Mouse (Mus musculus) hindbrain, postnatal 0 days (tissue): ENCODE results near the gene Sh2d5. TPM values are rescaled to one million over a fixed set of nuclear protein-coding genes. Genes with fewer than 3 reads are reported as not detected.

Source experiments
- ATAC-seq: fragments of 200-750 bp; cut with Nextera tagmentation; 2 replicates; pipeline ENCODE4 v1.8.0; 2017; ENCODE audit warnings: mild to moderate bottlenecking, moderate TSS enrichment, moderate library complexity
- DNase-seq: peaks from one replicate; pipeline ENCODE4 v3.0.0-alpha.2; 2015; ENCODE audit warnings: low spot score
- H3K27ac ChIP-seq: fragments of 300-500 bp; sonication (generic); 2 replicates; pipeline ENCODE4 v1.5.1; 2014; ENCODE audit warnings: mild to moderate bottlenecking
- H3K27me3 ChIP-seq: fragments of 300-500 bp; sonication (generic); 2 replicates; pipeline ENCODE4 v1.6.1; 2014; ENCODE audit warnings: low read length, mixed read lengths; ENCODE audit not compliant: insufficient read depth
- H3K36me3 ChIP-seq: fragments of 300-500 bp; sonication (generic); 2 replicates; pipeline ENCODE4 v1.6.1; 2014; ENCODE audit warnings: low read length, mixed read lengths; ENCODE audit not compliant: insufficient read depth
- H3K4me1 ChIP-seq: fragments of 300-500 bp; sonication (generic); 2 replicates; pipeline ENCODE4 v1.6.1; 2014; ENCODE audit warnings: antibody characterized with exemption, low read length, mixed read lengths; ENCODE audit not compliant: insufficient read depth
- H3K4me2 ChIP-seq: fragments of 300-500 bp; sonication (generic); 2 replicates; pipeline ENCODE4 v1.6.1; 2014; ENCODE audit warnings: low read depth, mild to moderate bottlenecking, low read length, moderate library complexity, mixed read lengths
- H3K4me3 ChIP-seq: fragments of 300-500 bp; sonication (generic); 2 replicates; pipeline ENCODE4 v1.5.1; 2014; ENCODE audit warnings: low read length
- H3K9ac ChIP-seq: fragments of 300-500 bp; sonication (generic); replicated peaks from 2 replicates; pipeline ENCODE4 v1.6.1; 2014; ENCODE audit warnings: mild to moderate bottlenecking, low read length, moderate library complexity, mixed read lengths
- H3K9me3 ChIP-seq: fragments of 300-500 bp; sonication (generic); 2 replicates; pipeline ENCODE4 v1.6.1; 2016; ENCODE audit warnings: low read length, mixed read lengths
- CTCF ChIP-seq: IDR thresholded peaks from 2 replicates; pipeline ENCODE4 v1.5.1; 2016; ENCODE audit warnings: antibody characterized with exemption, control low read depth, low read depth
- WGBS: fragments of 180-500 bp; shearing (Covaris S2); extraction: QIAGEN DNeasy Blood & Tissue Kit; methylation state at CpG from one replicate; pipeline ENCODE4 v1.1.7; 2014; 5-methylcytosine and 5-hydroxymethylcytosine counted together
- polyA plus RNA-seq: library from polyadenylated mRNA; unstranded; fragments of >200 nt; fragmentation: Nextera tagmentation; extraction: Ambion mirVana; gene quantifications from 2 replicates; pipeline ENCODE4 v1.2.1, GENCODE M21; 2015
- total RNA-seq: library from RNA; depleted of rRNA; stranded (reverse); fragments of >200 nt; gene quantifications from 2 replicates; pipeline ENCODE4 v1.2.3, GENCODE M21; 2014; rRNA removed

Gene Sh2d5
- total RNA-seq (25.4 and 45.8 TPM in 2 replicates), polyA plus RNA-seq (13.4 and 14.7 TPM in 2 replicates)

- peak within 1 kb of the TSS; percentile 75 for H3K27ac ChIP-seq
- ATAC-seq (peak; percentile 92), DNase-seq (peak; percentile 92)
- peaks cover 16% of the 10 kb centered on the region for H3K4me1 ChIP-seq
- H3K36me3 ChIP-seq: peaks cover 5% of the 10 kb centered on the region; the same call in 1 of the 2 replicates
- no peaks in the 10 kb centered on the region for H3K27me3 ChIP-seq
- peak within 1 kb of the TSS; percentile 87 for H3K4me2 ChIP-seq
- TF ChIP-seq CTCF: no peak
- WGBS: under 1% methylated on average over 68 of the region's 74 CpGs
- H3K9me3 ChIP-seq: no peaks in the 10 kb centered on the region
- peak within 1 kb of the TSS; percentile 60 for H3K4me3 ChIP-seq
- H3K9ac ChIP-seq: peak within 1 kb of the TSS; percentile 61
These were observed at the start of gene Sh2d5, which contains the start of gene Kif17 for GRCm38 (mm10) chr4:138250088-138250960. Gene Sh2d5 (plus strand): TSS chr4:138250403. Gene Kif17 (plus strand): TSS chr4:138250435.

- ATAC-seq (no peak), DNase-seq (no peak)
- no peak overlapping the region for H3K4me3 ChIP-seq
- H3K36me3 ChIP-seq: peaks cover 64% of the 10 kb centered on the region
- no peak overlapping the region for H3K9ac ChIP-seq
- no peaks in the 10 kb centered on the region for H3K27me3 ChIP-seq
- 94% methylated on average over 3 of the region's 3 CpGs for WGBS
- no peak for TF ChIP-seq CTCF
- H3K4me1 ChIP-seq: no peaks in the 10 kb centered on the region
- no peaks in the 10 kb centered on the region for H3K9me3 ChIP-seq
- no peak overlapping the region for H3K27ac ChIP-seq
- no peak overlapping the region for H3K4me2 ChIP-seq
These were observed 49.4 kb upstream of the Sh2d5 start for GRCm38 (mm10) chr4:138200769-138201168.

- Histone ChIP-seq H3K36me3 (peaks cover 59% of the 10 kb centered on the region), H3K4me3 (no peak overlapping the region), H3K27ac (no peak overlapping the region), H3K9me3 (no peaks in the 10 kb centered on the region), H3K9ac (no peak overlapping the region), H3K4me2 (no peak overlapping the region), H3K27me3 (no peaks in the 10 kb centered on the region), H3K4me1 (no peaks in the 10 kb centered on the region)
- 77% methylated on average over 9 of the region's 9 CpGs for WGBS
- ATAC-seq (no peak), DNase-seq (no peak)
- no peak for TF ChIP-seq CTCF
These were observed 48.5 kb upstream of the Sh2d5 start for GRCm38 (mm10) chr4:138201696-138202095.

GRCm38 (mm10) chr4:138210116-138210515 lies 40.1 kb upstream of the Sh2d5 start:
- WGBS: 82% methylated on average over 5 of the region's 5 CpGs
- Histone ChIP-seq H3K4me3 (no peak overlapping the region), H3K9me3 (no peaks in the 10 kb centered on the region), H3K9ac (no peak overlapping the region), H3K4me2 (no peak overlapping the region), H3K36me3 (peaks cover 27% of the 10 kb centered on the region; the same call in 1 of the 2 replicates), H3K27ac (no peak overlapping the region), H3K27me3 (no peaks in the 10 kb centered on the region), H3K4me1 (no peaks in the 10 kb centered on the region)
- TF ChIP-seq CTCF: no peak
- DNase-seq (no peak), ATAC-seq (no peak)

GRCm38 (mm10) chr4:138213861-138214260 lies 36.3 kb upstream of the Sh2d5 start:
- ATAC-seq: no peak
- Histone ChIP-seq H3K4me2 (no peak overlapping the region), H3K4me3 (no peak overlapping the region), H3K9ac (no peak overlapping the region), H3K4me1 (peaks cover 11% of the 10 kb centered on the region), H3K27ac (no peak overlapping the region), H3K27me3 (no peaks in the 10 kb centered on the region), H3K36me3 (peaks cover 8% of the 10 kb centered on the region; the same call in 1 of the 2 replicates), H3K9me3 (no peaks in the 10 kb centered on the region)
- DNase-seq: no peak
- WGBS: 90% methylated on average over 3 of the region's 3 CpGs
- TF ChIP-seq CTCF: no peak

GRCm38 (mm10) chr4:138215671-138216199 lies 34.5 kb upstream of the Sh2d5 start:
- Histone ChIP-seq H3K4me2 (peak overlapping the region; percentile 87), H3K9ac (peak overlapping the region; percentile 98), H3K4me1 (peaks cover 11% of the 10 kb centered on the region), H3K36me3 (0 out of 2 replicates have a peak, but pooled peaks cover 2% of the 10 kb centered on the region), H3K4me3 (peak overlapping the region; percentile 89), H3K9me3 (no peaks in the 10 kb centered on the region), H3K27me3 (no peaks in the 10 kb centered on the region), H3K27ac (peak overlapping the region; percentile 100)
- DNase-seq (no peak), ATAC-seq (no peak)
- no peak for TF ChIP-seq CTCF
- 42% methylated on average over 13 of the region's 13 CpGs for WGBS
